In genomic region chr7:115450431-115451195, GRCm38 (mm10) we compare ENCODE assay signal across 8 mouse cellular contexts.
DNase-seq lines count a peak whose midpoint lies in the region; ATAC-seq and TF ChIP-seq lines count a peak whose summit lies in the region.
"Had no signal": no experiment of that assay in that cellular context is flagged by ENCODE, and none has a peak within 500 bp of the region (broad histone marks: within the 10 kb centered on the region; RNA-seq: fewer than 3 reads in every experiment).

No protein-coding gene starts in this region.

- no peaks in the 10 kb centered on the region for H3K36me3 ChIP-seq in kidney, embryonic 14.5 days (ENCODE audit: control insufficient read depth, insufficient read depth, low read length)
- H3K36me3 ChIP-seq in intestine, embryonic 16.5 days (ENCODE audit: control insufficient read depth, insufficient read depth, low read length) = no peaks in the 10 kb centered on the region
- H3K36me3 ChIP-seq in thymus, adult 2 months (ENCODE audit: control insufficient read depth, insufficient read depth, low read length) = no peaks in the 10 kb centered on the region
- H3K36me3 ChIP-seq: liver, embryonic 12.5 days had no signal

- no peaks in the 10 kb centered on the region; the same call in 1 of the 2 replicates for H3K27me3 ChIP-seq in kidney, embryonic 14.5 days (ENCODE audit: control insufficient read depth, insufficient read depth, low read length)
- no peaks in the 10 kb centered on the region for H3K27me3 ChIP-seq in intestine, embryonic 16.5 days (replicated peaks; ENCODE audit: control insufficient read depth, insufficient read depth, low read length)
- H3K27me3 ChIP-seq in thymus, adult 2 months (ENCODE audit: control insufficient read depth, insufficient read depth, low read length) = no peaks in the 10 kb centered on the region

- no peak overlapping the region for H3K9ac ChIP-seq in kidney, embryonic 14.5 days (ENCODE audit: low read depth, low read length)
- 0 out of 2 replicates have a peak overlapping the region, but pooled peaks have one; percentile 15 for H3K9ac ChIP-seq in intestine, embryonic 16.5 days (ENCODE audit: low read depth, low read length)
- H3K9ac ChIP-seq: liver, embryonic 12.5 days had no signal

- TF ChIP-seq CTCF in thymus, adult 2 months (IDR thresholded peaks at IDR 0.05; ENCODE audit: borderline replicate concordance, control insufficient read depth, extremely low read depth, insufficient read depth, low read length, poor library complexity) = no peak

- peaks cover 12% of the 10 kb centered on the region for H3K4me1 ChIP-seq in kidney, embryonic 14.5 days (ENCODE audit: control insufficient read depth, insufficient read depth, low read length)
- peaks cover 7% of the 10 kb centered on the region; the same call in 1 of the 2 replicates for H3K4me1 ChIP-seq in intestine, embryonic 16.5 days (ENCODE audit: control insufficient read depth, insufficient read depth, low read length)
- peaks cover 23% of the 10 kb centered on the region for H3K4me1 ChIP-seq in thymus, adult 2 months (replicated peaks; ENCODE audit: control insufficient read depth, insufficient read depth, low read length)
- H3K4me1 ChIP-seq: liver, embryonic 12.5 days had no signal

- H3K27ac ChIP-seq in kidney, embryonic 14.5 days (ENCODE audit: low read depth, low read length) = no peak overlapping the region
- no peak overlapping the region for H3K27ac ChIP-seq in intestine, embryonic 16.5 days (ENCODE audit: low read length)
- peak overlapping the region; percentile 70; the same call in 1 of the 2 replicates for H3K27ac ChIP-seq in thymus, adult 2 months (ENCODE audit: control insufficient read depth, insufficient read depth, low read length)
- H3K27ac ChIP-seq: liver, embryonic 12.5 days had no signal

- no peak for ATAC-seq in kidney, embryonic 14.5 days (ENCODE audit: low FRiP score, low TSS enrichment)
- ATAC-seq in intestine, embryonic 16.5 days = peak; percentile 34; the same call in 1 of the 2 replicates
- ATAC-seq: liver, embryonic 12.5 days had no signal

- H3K4me2 ChIP-seq in kidney, embryonic 14.5 days (replicated peaks; ENCODE audit: low read depth, low read length) = no peak overlapping the region
- H3K4me2 ChIP-seq in intestine, embryonic 16.5 days (ENCODE audit: low read depth, low read length) = no peak overlapping the region
- H3K4me2 ChIP-seq: liver, embryonic 12.5 days had no signal

- no peaks in the 10 kb centered on the region for H3K9me3 ChIP-seq in kidney, embryonic 14.5 days (ENCODE audit: control insufficient read depth, low read length)
- no peaks in the 10 kb centered on the region for H3K9me3 ChIP-seq in intestine, embryonic 16.5 days (ENCODE audit: control insufficient read depth, low read length)
- H3K9me3 ChIP-seq: liver, embryonic 12.5 days had no signal

- H3K4me3 ChIP-seq in kidney, embryonic 14.5 days (ENCODE audit: low read length) = no peak overlapping the region
- no peak overlapping the region for H3K4me3 ChIP-seq in intestine, embryonic 16.5 days (ENCODE audit: low read length)
- H3K4me3 ChIP-seq in thymus, adult 2 months (ENCODE audit: control insufficient read depth, insufficient read depth, low read length) = no peak overlapping the region
- H3K4me3 ChIP-seq: liver, embryonic 12.5 days had no signal

- DNase-seq in kidney, postnatal 4 days = peak; percentile 9 to 20
- DNase-seq in embryo, embryonic 10.5 days (ENCODE audit: low spot score) = peak; percentile 49
- peak; percentile 49 for DNase-seq in thymus, adult 2 months
- DNase-seq in cerebellum, adult 18-20 months = no peak
- no peak for DNase-seq in liver

- WGBS in kidney, embryonic 14.5 days = 30% methylated on average over 23 of the region's 23 CpGs
- WGBS in intestine, embryonic 16.5 days = 46% methylated on average over 23 of the region's 23 CpGs
- WGBS in thymus, adult 2 months = 68% methylated on average over 23 of the region's 23 CpGs

- no peak for TF ChIP-seq POLR2A in thymus, adult 2 months (IDR thresholded peaks at IDR 0.05; ENCODE audit: control insufficient read depth, extremely low read depth, insufficient read depth, low read length, poor library complexity)

Comparison
In these comparisons a context has a peak if more than half of its experiments do, and no peak if none do; other contexts are left out.
1. DNase-seq: peak in kidney, postnatal 4 days (2 of 2), embryo, embryonic 10.5 days (single experiment) and thymus, adult 2 months (single experiment); none in cerebellum, adult 18-20 months (0 of 2) and liver (single experiment).